Mouse (Mus musculus) hindbrain, embryonic 12.5 days (tissue): ENCODE data around the gene Kndc1. TPM values are rescaled to one million over a fixed set of nuclear protein-coding genes. Genes with fewer than 3 reads are reported as not detected.
A peak's percentile ranks its signal among the peaks of the same experiment; 100 is the strongest.

Experiments
- ATAC-seq: fragments of 200-750 bp; cut with Nextera tagmentation; 2 replicates; pipeline ENCODE4 v1.8.0; 2017; ENCODE audit warnings: moderate TSS enrichment; ENCODE audit not compliant: low FRiP score
- H3K27ac ChIP-seq: fragments of 300-500 bp; sonication (generic); 2 replicates; pipeline ENCODE4 v1.5.1; 2016; ENCODE audit warnings: mild to moderate bottlenecking
- H3K27me3 ChIP-seq: fragments of 300-500 bp; sonication (generic); 2 replicates; pipeline ENCODE4 v1.6.1; 2016; ENCODE audit warnings: mild to moderate bottlenecking
- H3K36me3 ChIP-seq: fragments of 300-500 bp; sonication (generic); 2 replicates; pipeline ENCODE4 v1.6.1; 2016; ENCODE audit warnings: mild to moderate bottlenecking
- H3K4me1 ChIP-seq: fragments of 300-500 bp; sonication (generic); 2 replicates; pipeline ENCODE4 v1.6.1; 2016
- H3K4me2 ChIP-seq: fragments of 300-500 bp; sonication (generic); replicated peaks from 2 replicates; pipeline ENCODE4 v1.6.1; 2016; ENCODE audit warnings: mild to moderate bottlenecking
- H3K4me3 ChIP-seq: fragments of 300-500 bp; sonication (generic); 2 replicates; pipeline ENCODE4 v1.5.1; 2016; ENCODE audit warnings: mild to moderate bottlenecking
- H3K9ac ChIP-seq: fragments of 300-500 bp; sonication (generic); 2 replicates; pipeline ENCODE4 v1.6.1; 2016; ENCODE audit warnings: mild to moderate bottlenecking, moderate library complexity
- H3K9me3 ChIP-seq: fragments of 300-500 bp; sonication (generic); replicated peaks from 2 replicates; pipeline ENCODE4 v1.6.1; 2016; ENCODE audit warnings: mild to moderate bottlenecking
- WGBS: fragments of 180-500 bp; shearing (Covaris S2); methylation state at CpG from one replicate; pipeline ENCODE4 v1.1.7; 2016; 5-methylcytosine and 5-hydroxymethylcytosine counted together
- polyA plus RNA-seq: library from polyadenylated mRNA; unstranded; fragments of >200 nt; fragmentation: Nextera tagmentation; extraction: Ambion mirVana; gene quantifications from 2 replicates; pipeline ENCODE4 v1.2.1, GENCODE M21; 2016

Gene Kndc1
- polyA plus RNA-seq, 1 experiment from 2014 or later: 3.5 TPM

DNA sequence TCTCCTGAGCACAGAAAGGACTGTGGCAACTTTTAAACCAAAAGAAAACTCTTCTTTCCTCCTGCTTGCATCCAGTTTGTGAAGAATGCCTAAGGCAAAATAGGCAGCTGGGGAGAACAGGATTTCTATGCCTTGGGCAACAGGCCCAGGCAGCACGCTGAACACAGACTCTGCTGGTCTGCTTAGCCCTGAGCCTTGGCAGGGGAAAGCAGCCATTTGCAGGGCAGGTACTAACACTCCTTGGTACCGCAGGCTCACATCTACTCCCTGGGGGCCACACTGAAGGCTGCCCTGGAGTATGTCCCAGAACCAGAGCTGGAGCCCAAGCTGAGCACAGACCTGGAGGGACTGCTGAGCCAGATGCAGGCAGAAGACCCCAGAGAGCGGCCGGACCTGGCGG, 13.7 kb downstream of the Kndc1 start:
- Histone ChIP-seq H3K4me2 (no peak overlapping the region), H3K9ac (0 out of 2 replicates have a peak overlapping the region, but pooled peaks have one; percentile 13), H3K27me3 (peaks cover 27% of the 10 kb centered on the region), H3K4me3 (no peak overlapping the region), H3K36me3 (no peaks in the 10 kb centered on the region), H3K4me1 (peaks cover 27% of the 10 kb centered on the region), H3K27ac (no peak overlapping the region), H3K9me3 (no peaks in the 10 kb centered on the region)
- ATAC-seq: no peak
- whole genome bisulfite sequencing: 61% methylated on average over 5 of the region's 5 CpGs

DNA sequence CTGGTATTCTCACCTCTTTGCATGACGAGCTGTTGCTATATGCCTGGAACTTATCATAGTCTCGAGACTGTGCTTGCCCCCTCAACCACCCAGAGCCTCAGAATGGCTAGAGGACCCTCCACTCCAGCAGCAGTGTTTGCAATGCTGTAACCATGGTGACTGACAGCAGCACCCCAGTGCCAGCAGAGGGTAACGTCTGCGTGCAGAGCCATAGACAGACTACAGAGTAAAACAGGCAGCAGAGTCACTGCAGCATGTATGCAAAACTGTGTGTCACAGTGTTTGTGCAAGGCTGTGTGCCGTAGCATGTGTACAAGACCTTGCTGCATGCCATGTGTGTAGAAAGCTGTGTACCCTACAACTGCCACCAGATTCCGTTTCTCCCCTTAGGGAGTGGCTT, 15.0 kb downstream of the Kndc1 start:
- peaks cover 33% of the 10 kb centered on the region for H3K4me1 ChIP-seq
- no peak overlapping the region for H3K27ac ChIP-seq
- no peak overlapping the region for H3K4me2 ChIP-seq
- H3K36me3 ChIP-seq: no peaks in the 10 kb centered on the region
- H3K4me3 ChIP-seq: no peak overlapping the region
- WGBS: 39% methylated on average over 6 of the region's 6 CpGs
- no peak for ATAC-seq
- H3K27me3 ChIP-seq: peaks cover 40% of the 10 kb centered on the region
- no peaks in the 10 kb centered on the region for H3K9me3 ChIP-seq
- no peak overlapping the region for H3K9ac ChIP-seq

DNA sequence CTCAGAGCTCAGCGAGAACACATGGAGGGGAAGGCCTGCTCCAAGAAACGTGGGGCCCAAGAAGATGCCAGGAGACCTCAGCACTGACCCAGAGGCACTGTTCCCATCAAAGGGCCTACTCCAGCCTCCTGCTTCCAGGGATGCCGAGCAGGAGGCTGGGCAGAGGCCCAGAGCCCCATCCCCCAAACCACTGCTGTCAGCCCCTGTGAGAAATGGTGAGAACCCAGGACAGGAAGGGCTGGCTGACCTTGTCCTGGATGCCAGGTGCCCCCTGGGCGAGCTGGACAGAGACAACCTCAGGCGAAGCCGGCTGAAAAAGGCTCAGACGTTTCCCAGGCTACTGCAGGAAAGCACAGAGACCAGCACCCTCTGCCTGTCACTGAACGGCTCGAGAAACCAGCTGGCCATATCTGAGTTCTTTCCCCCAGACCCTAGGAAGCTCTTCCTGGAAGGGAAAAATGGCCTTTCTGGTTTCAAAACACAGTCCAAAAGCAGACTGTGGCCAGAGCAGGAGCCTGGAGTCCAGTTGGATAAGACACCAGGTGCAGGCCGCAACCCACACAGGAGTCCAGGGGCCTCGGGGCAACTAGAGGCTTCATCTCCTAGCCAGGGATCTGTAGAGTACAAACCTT, 15.8 kb downstream of the Kndc1 start:
- Histone ChIP-seq H3K9me3 (no peaks in the 10 kb centered on the region), H3K9ac (no peak overlapping the region), H3K4me1 (peaks cover 30% of the 10 kb centered on the region), H3K4me2 (no peak overlapping the region), H3K4me3 (no peak overlapping the region), H3K36me3 (no peaks in the 10 kb centered on the region), H3K27me3 (peaks cover 44% of the 10 kb centered on the region), H3K27ac (no peak overlapping the region)
- 51% methylated on average over 11 of the region's 11 CpGs for WGBS
- no peak for ATAC-seq

DNA sequence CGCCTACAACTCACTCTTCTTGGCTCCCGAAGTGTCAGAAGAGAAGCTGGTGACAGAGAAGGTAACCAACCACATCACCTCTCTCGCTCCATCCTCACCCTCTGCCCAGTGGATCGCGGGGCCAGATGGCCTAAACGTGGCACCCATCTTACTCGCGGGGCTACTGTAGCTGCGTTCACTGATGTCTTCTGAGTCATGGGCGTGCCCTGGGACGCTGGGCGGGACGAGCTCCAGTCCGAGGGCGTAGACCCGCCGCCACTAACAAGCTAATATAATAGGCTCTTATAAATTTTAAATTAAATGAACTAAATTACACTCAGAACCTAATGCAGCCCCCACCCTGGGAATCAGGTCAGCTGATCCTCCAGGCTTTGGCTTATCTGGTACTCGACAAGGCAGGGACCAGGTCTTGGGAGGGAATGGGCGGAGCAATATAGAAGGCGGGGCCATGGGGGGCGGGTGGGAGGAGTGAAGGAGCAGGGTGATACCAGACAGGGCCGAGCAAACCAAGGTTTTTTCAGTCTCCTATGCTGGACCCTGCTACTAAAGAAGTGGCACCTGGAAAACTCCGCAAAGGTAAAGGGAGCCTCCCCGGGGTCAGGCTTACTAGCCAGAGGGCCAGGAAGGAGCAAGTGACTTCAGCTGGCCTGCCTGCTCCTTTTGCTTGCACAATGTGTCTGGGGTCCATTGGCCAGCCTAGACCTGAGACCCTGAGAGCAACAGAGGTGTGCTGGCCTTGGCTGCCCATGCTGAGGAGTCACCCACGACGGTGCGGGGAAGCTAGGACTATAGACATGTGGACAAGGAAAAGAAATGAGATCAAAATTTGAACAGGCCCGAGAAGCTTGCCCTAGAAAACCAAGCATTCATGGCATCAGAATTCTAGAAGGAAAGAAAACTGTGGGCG, 19.9 kb downstream of the Kndc1 start:
- H3K4me2 ChIP-seq: peak overlapping the region; percentile 49
- H3K9me3 ChIP-seq: no peaks in the 10 kb centered on the region
- H3K36me3 ChIP-seq: no peaks in the 10 kb centered on the region
- 12% methylated on average over 29 of the region's 29 CpGs for WGBS
- no peak overlapping the region for H3K9ac ChIP-seq
- H3K27me3 ChIP-seq: peaks cover 48% of the 10 kb centered on the region
- H3K4me3 ChIP-seq: peak overlapping the region; percentile 30
- no peak overlapping the region for H3K27ac ChIP-seq
- peak; percentile 72 for ATAC-seq
- H3K4me1 ChIP-seq: peaks cover 24% of the 10 kb centered on the region

DNA sequence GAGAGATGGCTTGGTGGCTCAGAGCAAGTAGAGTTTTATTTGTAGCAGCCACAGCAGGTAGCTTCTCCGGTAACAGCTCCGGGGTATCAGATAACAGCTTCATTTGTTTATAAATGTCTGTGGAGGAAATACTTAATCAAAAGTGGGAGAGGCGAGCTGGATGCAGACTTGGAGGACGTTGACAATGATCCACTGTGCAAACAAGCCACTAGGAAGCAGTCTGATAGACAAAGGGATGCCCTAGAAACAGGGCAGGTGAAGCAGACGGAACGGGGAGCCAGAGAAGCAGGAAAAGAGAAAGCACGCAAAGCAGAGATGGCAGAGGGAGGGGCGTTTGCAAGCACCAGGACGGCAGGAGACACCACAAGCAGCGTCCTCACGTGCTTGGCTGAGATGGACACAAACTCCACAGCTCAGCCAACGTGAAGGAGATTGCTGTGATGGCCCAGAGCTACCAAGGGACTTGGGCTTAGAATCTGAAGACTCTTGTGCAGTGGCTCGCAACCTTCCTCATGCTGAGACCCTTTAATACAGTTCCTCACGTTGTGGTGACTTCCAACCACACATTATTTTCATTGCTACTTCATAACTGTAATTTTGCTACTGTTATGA, 21.3 kb downstream of the Kndc1 start:
- WGBS: 6% methylated on average over 14 of the region's 14 CpGs
- Histone ChIP-seq H3K4me2 (peak overlapping the region; percentile 27), H3K27me3 (peaks cover 47% of the 10 kb centered on the region), H3K4me3 (no peak overlapping the region), H3K9ac (no peak overlapping the region), H3K4me1 (peaks cover 16% of the 10 kb centered on the region), H3K9me3 (no peaks in the 10 kb centered on the region), H3K27ac (no peak overlapping the region), H3K36me3 (no peaks in the 10 kb centered on the region)
- no peak for ATAC-seq

DNA sequence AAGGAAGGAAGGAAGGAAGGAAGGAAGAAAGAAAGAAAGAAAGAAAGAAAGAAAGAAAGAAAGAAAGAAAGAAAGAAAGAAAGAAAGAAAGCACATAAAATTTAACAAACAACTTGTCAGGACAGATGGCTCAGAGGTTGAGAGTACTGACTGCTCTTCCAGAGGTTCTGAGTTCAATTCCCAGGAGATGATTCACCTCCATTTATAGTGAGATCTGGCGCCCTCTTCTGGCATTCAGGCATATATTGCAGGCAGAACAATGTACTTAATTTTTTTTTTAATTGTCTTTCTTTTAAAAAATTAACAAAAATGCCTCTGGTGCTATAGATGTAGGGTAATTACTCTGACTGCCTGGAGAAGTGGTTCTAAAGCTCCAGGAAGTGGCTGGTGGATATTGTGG, 21.8 kb downstream of the Kndc1 start:
- H3K9me3 ChIP-seq: no peaks in the 10 kb centered on the region
- H3K27me3 ChIP-seq: peaks cover 45% of the 10 kb centered on the region
- H3K4me3 ChIP-seq: no peak overlapping the region
- WGBS: 7% methylated on average over 1 of the region's 1 CpGs
- H3K4me1 ChIP-seq: peaks cover 16% of the 10 kb centered on the region
- H3K4me2 ChIP-seq: no peak overlapping the region
- no peaks in the 10 kb centered on the region for H3K36me3 ChIP-seq
- H3K9ac ChIP-seq: no peak overlapping the region
- H3K27ac ChIP-seq: no peak overlapping the region
- no peak for ATAC-seq

DNA sequence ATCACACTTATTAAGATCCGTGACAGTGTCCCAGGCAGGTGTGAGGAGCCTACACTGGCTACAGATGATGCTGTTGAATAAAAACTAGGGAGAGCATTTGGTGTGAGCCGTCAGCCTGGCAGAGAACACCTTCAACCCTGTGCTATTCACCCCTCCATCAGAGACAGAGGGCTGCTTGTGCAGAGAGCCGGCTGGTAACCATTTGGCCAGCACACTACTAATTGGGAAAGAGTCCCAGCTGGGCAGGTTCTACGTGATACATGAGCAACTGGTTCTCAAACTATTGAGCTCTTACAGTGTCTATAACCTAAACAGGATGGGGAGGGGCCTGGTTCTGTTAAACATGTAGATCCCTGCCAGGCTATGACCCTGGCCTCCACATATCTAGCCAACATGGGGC, 23.8 kb downstream of the Kndc1 start:
- Histone ChIP-seq H3K9me3 (no peaks in the 10 kb centered on the region), H3K4me3 (no peak overlapping the region), H3K4me2 (no peak overlapping the region), H3K27me3 (peaks cover 26% of the 10 kb centered on the region), H3K27ac (no peak overlapping the region), H3K9ac (no peak overlapping the region), H3K36me3 (no peaks in the 10 kb centered on the region), H3K4me1 (peaks cover 16% of the 10 kb centered on the region)
- ATAC-seq: no peak
- 73% methylated on average over 4 of the region's 4 CpGs for WGBS

DNA sequence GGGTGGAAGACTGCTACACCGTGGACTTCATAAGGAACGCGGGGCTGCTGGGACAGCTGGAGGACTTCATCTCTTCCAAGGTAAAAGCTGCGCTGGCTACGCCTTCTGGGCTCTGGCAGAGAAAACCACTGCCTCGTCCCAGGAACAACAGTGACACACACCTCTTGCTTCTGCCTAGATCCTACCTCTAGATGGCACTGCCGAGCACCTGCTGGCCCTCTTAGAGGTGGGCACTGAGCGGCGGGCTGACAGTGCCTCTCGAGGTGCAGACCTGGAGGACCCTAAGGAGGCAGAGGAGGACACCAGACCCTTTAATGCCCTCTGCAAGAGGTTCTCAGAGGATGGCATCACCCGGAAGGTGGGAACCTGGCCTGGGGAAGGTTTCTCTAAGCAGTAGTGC, 36.2 kb downstream of the Kndc1 start:
- 0 out of 2 replicates have a peak, but pooled peaks have one; percentile 61 for ATAC-seq
- no peaks in the 10 kb centered on the region for H3K9me3 ChIP-seq
- no peak overlapping the region for H3K4me3 ChIP-seq
- no peak overlapping the region for H3K4me2 ChIP-seq
- H3K4me1 ChIP-seq: no peaks in the 10 kb centered on the region
- H3K27me3 ChIP-seq: 0 out of 2 replicates have a peak, but pooled peaks cover 8% of the 10 kb centered on the region
- H3K36me3 ChIP-seq: no peaks in the 10 kb centered on the region; the same call in 1 of the 2 replicates
- 19% methylated on average over 11 of the region's 11 CpGs for WGBS
- H3K9ac ChIP-seq: no peak overlapping the region
- no peak overlapping the region for H3K27ac ChIP-seq

DNA sequence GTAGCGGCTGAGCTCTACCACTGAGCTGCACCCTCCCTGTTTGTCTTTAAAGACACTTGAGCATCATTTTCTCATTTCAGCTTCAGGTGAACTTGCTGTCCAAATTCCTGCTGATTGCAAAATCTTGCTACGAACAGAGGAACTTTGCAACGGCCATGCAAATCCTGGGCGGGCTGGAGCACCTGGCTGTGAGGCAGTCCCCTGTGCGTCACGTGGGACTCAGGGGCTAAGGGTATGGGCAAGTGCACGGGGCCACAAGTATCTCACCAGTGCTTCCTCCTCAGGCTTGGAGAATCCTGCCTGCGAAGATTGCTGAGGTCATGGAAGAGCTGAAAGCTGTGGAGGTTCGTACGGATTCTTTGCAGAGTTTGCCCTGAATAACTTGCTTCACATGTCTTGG, 42.2 kb downstream of the Kndc1 start:
- no peak overlapping the region for H3K4me3 ChIP-seq
- WGBS: 88% methylated on average over 10 of the region's 10 CpGs
- no peaks in the 10 kb centered on the region; the same call in 1 of the 2 replicates for H3K36me3 ChIP-seq
- no peak overlapping the region for H3K9ac ChIP-seq
- no peaks in the 10 kb centered on the region for H3K4me1 ChIP-seq
- ATAC-seq: no peak
- H3K27ac ChIP-seq: no peak overlapping the region
- H3K27me3 ChIP-seq: peaks cover 18% of the 10 kb centered on the region
- no peak overlapping the region for H3K4me2 ChIP-seq
- H3K9me3 ChIP-seq: no peaks in the 10 kb centered on the region

DNA sequence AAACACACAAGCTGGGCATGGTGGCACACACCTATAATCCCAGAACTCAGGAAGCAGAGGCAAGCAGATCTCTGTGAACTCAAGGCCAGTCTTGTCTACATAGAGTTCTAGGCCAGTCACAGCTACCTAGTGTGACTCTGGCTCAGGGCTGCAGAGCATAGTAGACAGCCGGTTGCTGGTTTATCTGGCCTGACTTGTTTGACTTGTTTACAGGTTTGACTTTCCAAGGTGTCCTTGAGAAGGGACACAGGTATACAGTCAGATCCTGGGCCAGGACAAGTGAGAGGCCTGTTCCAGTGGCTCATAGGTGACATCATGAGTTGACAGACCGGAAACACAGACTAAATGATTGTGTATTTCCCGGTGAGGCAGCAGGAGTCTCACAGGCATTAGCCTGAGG, 42.6 kb downstream of the Kndc1 start:
- no peak overlapping the region for H3K9ac ChIP-seq
- no peak overlapping the region for H3K4me2 ChIP-seq
- ATAC-seq: no peak
- no peaks in the 10 kb centered on the region for H3K36me3 ChIP-seq
- no peak overlapping the region for H3K4me3 ChIP-seq
- no peak overlapping the region for H3K27ac ChIP-seq
- peaks cover 20% of the 10 kb centered on the region for H3K27me3 ChIP-seq
- 80% methylated on average over 3 of the region's 3 CpGs for WGBS
- H3K9me3 ChIP-seq: no peaks in the 10 kb centered on the region
- H3K4me1 ChIP-seq: no peaks in the 10 kb centered on the region

DNA sequence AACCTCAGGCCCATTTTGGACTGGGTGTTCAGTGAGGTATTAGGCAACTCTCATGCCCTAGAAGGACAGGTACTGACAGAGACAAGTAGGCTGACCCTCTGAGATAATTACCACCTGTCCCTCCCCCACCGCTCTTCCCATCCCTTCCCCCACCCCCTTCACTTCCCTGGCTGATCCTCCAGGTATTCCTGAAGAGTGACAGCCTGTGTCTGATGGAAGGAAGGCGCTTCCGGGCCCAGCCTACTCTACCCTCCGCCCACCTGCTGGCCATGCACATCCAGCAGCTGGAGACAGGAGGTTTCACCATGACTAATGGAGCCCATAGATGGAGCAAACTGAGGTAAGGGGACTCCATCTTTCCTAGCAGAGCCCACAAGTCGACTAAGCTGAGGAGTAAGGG, 43.3 kb downstream of the Kndc1 start:
- ATAC-seq: no peak
- H3K9ac ChIP-seq: no peak overlapping the region
- no peak overlapping the region for H3K27ac ChIP-seq
- no peak overlapping the region for H3K4me3 ChIP-seq
- no peaks in the 10 kb centered on the region for H3K36me3 ChIP-seq
- no peak overlapping the region for H3K4me2 ChIP-seq
- WGBS: 76% methylated on average over 5 of the region's 5 CpGs
- H3K4me1 ChIP-seq: no peaks in the 10 kb centered on the region
- peaks cover 27% of the 10 kb centered on the region for H3K27me3 ChIP-seq
- no peaks in the 10 kb centered on the region for H3K9me3 ChIP-seq

DNA sequence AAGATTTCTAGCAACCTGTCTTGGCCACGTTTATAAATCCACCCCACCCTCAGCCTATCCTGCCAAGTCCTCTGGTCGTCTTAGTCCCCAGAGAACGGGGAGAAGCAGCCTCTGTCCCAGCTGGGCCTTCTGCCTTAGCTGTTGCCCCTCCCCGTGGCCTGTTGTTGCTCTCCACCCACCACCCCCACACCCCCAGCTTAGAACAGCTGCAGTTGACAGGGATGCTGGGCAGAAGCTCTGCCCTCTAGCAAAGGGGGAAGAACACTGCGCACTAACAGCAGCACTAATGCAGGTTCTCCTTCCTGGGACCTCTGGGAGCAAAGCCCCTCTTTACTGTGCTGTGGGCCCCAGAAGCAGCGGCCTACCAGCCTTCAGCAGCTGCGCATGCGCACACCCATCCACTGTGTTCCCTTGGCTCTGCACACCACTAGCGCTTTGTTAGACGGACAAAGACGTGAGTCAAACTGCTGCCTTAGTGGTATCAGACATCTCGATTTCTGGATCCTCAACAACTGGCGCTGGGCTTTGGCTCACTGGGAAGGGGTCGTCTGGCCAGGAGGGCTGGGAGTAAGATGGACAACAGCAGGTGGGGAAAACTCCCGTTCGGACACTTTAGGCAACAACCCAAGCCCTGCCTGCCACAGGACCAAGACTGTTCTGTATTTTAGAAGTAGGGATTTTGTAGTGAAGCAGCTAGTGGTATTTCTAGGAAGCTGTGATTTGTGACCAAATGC, 46.1 kb downstream of the Kndc1 start:
- no peak overlapping the region for H3K9ac ChIP-seq
- no peaks in the 10 kb centered on the region for H3K9me3 ChIP-seq
- WGBS: 60% methylated on average over 16 of the region's 16 CpGs
- H3K4me2 ChIP-seq: no peak overlapping the region
- no peaks in the 10 kb centered on the region for H3K36me3 ChIP-seq
- no peak for ATAC-seq
- peaks cover 9% of the 10 kb centered on the region for H3K4me1 ChIP-seq
- no peak overlapping the region for H3K27ac ChIP-seq
- peaks cover 55% of the 10 kb centered on the region for H3K27me3 ChIP-seq
- no peak overlapping the region for H3K4me3 ChIP-seq
